Mouse (Mus musculus) hindbrain, embryonic 11.5 days (tissue): ENCODE measurements around the gene Cops4. TPM values are rescaled to one million over a fixed set of nuclear protein-coding genes. Genes with fewer than 3 reads are reported as not detected.

Experiments used
- ATAC-seq: fragments of 200-750 bp; cut with Nextera tagmentation; 2 replicates; pipeline ENCODE4 v1.8.0; 2017; ENCODE audit warnings: mild to moderate bottlenecking, moderate TSS enrichment, moderate library complexity; ENCODE audit not compliant: low FRiP score
- DNase-seq: peaks from one replicate; pipeline ENCODE4 v3.0.0-alpha.2; 2015; ENCODE audit warnings: low spot score
- H3K27ac ChIP-seq: fragments of 300-500 bp; sonication (generic); 2 replicates; pipeline ENCODE4 v1.5.1; 2014; ENCODE audit warnings: mild to moderate bottlenecking, low read depth, low read length
- H3K27me3 ChIP-seq: fragments of 300-500 bp; sonication (generic); 2 replicates; pipeline ENCODE4 v1.6.1; 2014; ENCODE audit warnings: mild to moderate bottlenecking, low read length, moderate library complexity, mixed read lengths; ENCODE audit not compliant: control insufficient read depth, insufficient read depth
- H3K36me3 ChIP-seq: fragments of 300-500 bp; sonication (generic); 2 replicates; pipeline ENCODE4 v1.6.1; 2014; ENCODE audit warnings: mild to moderate bottlenecking, low read length, moderate library complexity, mixed read lengths; ENCODE audit not compliant: control insufficient read depth, insufficient read depth
- H3K4me1 ChIP-seq: fragments of 300-500 bp; sonication (generic); replicated peaks from 2 replicates; pipeline ENCODE4 v1.6.1; 2014; ENCODE audit warnings: low read length, mixed read lengths; ENCODE audit not compliant: control insufficient read depth, insufficient read depth
- H3K4me2 ChIP-seq: fragments of 300-500 bp; sonication (generic); replicated peaks from 2 replicates; pipeline ENCODE4 v1.6.1; 2014; ENCODE audit warnings: mild to moderate bottlenecking, low read depth, low read length
- H3K4me3 ChIP-seq: fragments of 300-500 bp; sonication (generic); 2 replicates; pipeline ENCODE4 v1.5.1; 2014; ENCODE audit warnings: low read depth, low read length
- H3K9ac ChIP-seq: fragments of 300-500 bp; sonication (generic); 2 replicates; pipeline ENCODE4 v1.6.1; 2014; ENCODE audit warnings: low read depth, low read length
- H3K9me3 ChIP-seq: fragments of 300-500 bp; sonication (generic); 2 replicates; pipeline ENCODE4 v1.6.1; 2016; ENCODE audit warnings: low read length; ENCODE audit not compliant: control insufficient read depth
- WGBS: fragments of 180-500 bp; shearing (Covaris S2); extraction: QIAGEN DNeasy Blood & Tissue Kit; methylation state at CpG from one replicate; pipeline ENCODE4 v1.1.7; 2014; 5-methylcytosine and 5-hydroxymethylcytosine counted together
- polyA plus RNA-seq: library from polyadenylated mRNA; unstranded; fragments of >200 nt; fragmentation: Nextera tagmentation; extraction: Ambion mirVana; gene quantifications from 2 replicates; pipeline ENCODE4 v1.2.1, GENCODE M21; 2014

Gene Cops4
- polyA plus RNA-seq, 1 experiment from 2014 or later = 229 TPM

- DNase-seq = no peak
- Histone ChIP-seq H3K36me3 (peaks cover 3% of the 10 kb centered on the region; the same call in 1 of the 2 replicates), H3K4me3 (no peak overlapping the region), H3K9ac (no peak overlapping the region), H3K4me2 (no peak overlapping the region), H3K9me3 (no peaks in the 10 kb centered on the region), H3K4me1 (no peaks in the 10 kb centered on the region), H3K27me3 (no peaks in the 10 kb centered on the region), H3K27ac (no peak overlapping the region)
- no peak for ATAC-seq
- WGBS = 94% methylated on average over 4 of the region's 4 CpGs
Measured at GRCm38 (mm10) chr5:100549311-100549710, 31.2 kb downstream of the Cops4 start.

GRCm38 (mm10) chr5:100550151-100550550, 32.0 kb downstream of the Cops4 start:
- no peak for DNase-seq
- 100% methylated on average over 1 of the region's 1 CpGs for WGBS

GRCm38 (mm10) chr5:100551952-100552351, 33.8 kb downstream of the Cops4 start:
- H3K36me3 ChIP-seq = peaks cover 3% of the 10 kb centered on the region; the same call in 1 of the 2 replicates
- DNase-seq (no peak), ATAC-seq (no peak)
- H3K4me3 ChIP-seq = no peak overlapping the region
- 69% methylated on average over 2 of the region's 2 CpGs for WGBS
- no peaks in the 10 kb centered on the region for H3K9me3 ChIP-seq
- no peak overlapping the region for H3K9ac ChIP-seq
- H3K27ac ChIP-seq = no peak overlapping the region
- H3K27me3 ChIP-seq = no peaks in the 10 kb centered on the region
- no peaks in the 10 kb centered on the region for H3K4me1 ChIP-seq
- H3K4me2 ChIP-seq = no peak overlapping the region

More at GRCm38 (mm10) chr5:100550151-100550550, 32.0 kb downstream of the Cops4 start:
- H3K4me1 ChIP-seq = no peaks in the 10 kb centered on the region
- no peaks in the 10 kb centered on the region for H3K9me3 ChIP-seq
- ATAC-seq = no peak
- no peak overlapping the region for H3K27ac ChIP-seq
- H3K4me3 ChIP-seq = no peak overlapping the region
- H3K4me2 ChIP-seq = no peak overlapping the region
- H3K36me3 ChIP-seq = peaks cover 3% of the 10 kb centered on the region; the same call in 1 of the 2 replicates
- no peak overlapping the region for H3K9ac ChIP-seq
- no peaks in the 10 kb centered on the region for H3K27me3 ChIP-seq

GRCm38 (mm10) chr5:100553426-100553825, 35.3 kb downstream of the Cops4 start:
- no peak for DNase-seq
- 73% methylated on average over 8 of the region's 8 CpGs for whole genome bisulfite sequencing
- H3K4me2 ChIP-seq = no peak overlapping the region
- H3K9ac ChIP-seq = no peak overlapping the region
- H3K27ac ChIP-seq = no peak overlapping the region
- H3K4me1 ChIP-seq = no peaks in the 10 kb centered on the region
- H3K9me3 ChIP-seq = no peaks in the 10 kb centered on the region
- H3K27me3 ChIP-seq = no peaks in the 10 kb centered on the region
- peaks cover 3% of the 10 kb centered on the region; the same call in 1 of the 2 replicates for H3K36me3 ChIP-seq
- no peak overlapping the region for H3K4me3 ChIP-seq
- ATAC-seq = no peak

- H3K9ac ChIP-seq = no peak overlapping the region
- no peaks in the 10 kb centered on the region for H3K4me1 ChIP-seq
- H3K36me3 ChIP-seq = no peaks in the 10 kb centered on the region
- H3K27ac ChIP-seq = no peak overlapping the region
- no peaks in the 10 kb centered on the region for H3K27me3 ChIP-seq
- no peaks in the 10 kb centered on the region for H3K9me3 ChIP-seq
- ATAC-seq = no peak
- WGBS = 91% methylated on average over 14 of the region's 14 CpGs
- H3K4me3 ChIP-seq = no peak overlapping the region
- DNase-seq = no peak
- H3K4me2 ChIP-seq = no peak overlapping the region
Measured at GRCm38 (mm10) chr5:100557019-100557418, 38.9 kb downstream of the Cops4 start.

GRCm38 (mm10) chr5:100557537-100557936, 39.4 kb downstream of the Cops4 start:
- H3K27ac ChIP-seq = no peak overlapping the region
- no peaks in the 10 kb centered on the region for H3K4me1 ChIP-seq
- H3K9me3 ChIP-seq = no peaks in the 10 kb centered on the region
- H3K9ac ChIP-seq = no peak overlapping the region
- DNase-seq = no peak
- 78% methylated on average over 9 of the region's 9 CpGs for WGBS
- no peaks in the 10 kb centered on the region for H3K27me3 ChIP-seq
- no peak overlapping the region for H3K4me2 ChIP-seq
- H3K4me3 ChIP-seq = no peak overlapping the region
- no peak for ATAC-seq
- no peaks in the 10 kb centered on the region for H3K36me3 ChIP-seq

GRCm38 (mm10) chr5:100558783-100559182, 40.7 kb downstream of the Cops4 start:
- Histone ChIP-seq H3K27me3 (no peaks in the 10 kb centered on the region), H3K27ac (no peak overlapping the region), H3K36me3 (no peaks in the 10 kb centered on the region), H3K4me2 (no peak overlapping the region), H3K4me3 (no peak overlapping the region), H3K9ac (no peak overlapping the region), H3K9me3 (no peaks in the 10 kb centered on the region), H3K4me1 (no peaks in the 10 kb centered on the region)
- DNase-seq (no peak), ATAC-seq (no peak)
- 86% methylated on average over 3 of the region's 3 CpGs for WGBS

GRCm38 (mm10) chr5:100559357-100559756, 41.2 kb downstream of the Cops4 start:
- DNase-seq = no peak
- H3K4me2 ChIP-seq = no peak overlapping the region
- H3K4me3 ChIP-seq = no peak overlapping the region
- no peaks in the 10 kb centered on the region for H3K27me3 ChIP-seq
- H3K9ac ChIP-seq = no peak overlapping the region
- no peak for ATAC-seq
- H3K36me3 ChIP-seq = no peaks in the 10 kb centered on the region
- H3K27ac ChIP-seq = no peak overlapping the region
- H3K9me3 ChIP-seq = no peaks in the 10 kb centered on the region
- no peaks in the 10 kb centered on the region for H3K4me1 ChIP-seq
- WGBS = 95% methylated on average over 7 of the region's 7 CpGs

- no peaks in the 10 kb centered on the region for H3K27me3 ChIP-seq
- H3K9ac ChIP-seq = no peak overlapping the region
- ATAC-seq = no peak
- no peaks in the 10 kb centered on the region for H3K9me3 ChIP-seq
- no peak overlapping the region for H3K4me3 ChIP-seq
- 82% methylated on average over 9 of the region's 9 CpGs for WGBS
- H3K4me1 ChIP-seq = no peaks in the 10 kb centered on the region
- H3K4me2 ChIP-seq = no peak overlapping the region
- no peaks in the 10 kb centered on the region for H3K36me3 ChIP-seq
- no peak for DNase-seq
- H3K27ac ChIP-seq = no peak overlapping the region
Measured at GRCm38 (mm10) chr5:100562702-100563101, 44.6 kb downstream of the Cops4 start.
